Mouse (Mus musculus) ES-E14 (cell line): ENCODE results near the gene Ccr10. TPM values are rescaled to one million over a fixed set of nuclear protein-coding genes. Genes with fewer than 3 reads are reported as not detected.
A peak's percentile ranks its signal among the peaks of the same experiment; 100 is the strongest.

Experiments
- DNase-seq: peaks from one replicate; pipeline ENCODE4 v3.0.0-alpha.2; 2013; ENCODE audit warnings: low read depth, low spot score
- H3K27ac ChIP-seq: 2 replicates; pipeline ENCODE4 v1.5.1; 2012; ENCODE audit warnings: low read depth, mild to moderate bottlenecking, low read length, moderate library complexity, mixed read lengths; ENCODE audit not compliant: poor library complexity, insufficient read depth, severe bottlenecking
- H3K36me3 ChIP-seq: 2 replicates; pipeline ENCODE4 v1.6.1; 2012; ENCODE audit warnings: mild to moderate bottlenecking, low read length, moderate library complexity, mixed read lengths; ENCODE audit not compliant: control insufficient read depth, poor library complexity, insufficient read depth, severe bottlenecking
- H3K4me1 ChIP-seq, 2 experiments: fragments of 150-350 bp in 1 of 2; sonication (generic) in 1 of 2; 2 replicates each; pipeline ENCODE4 v1.6.1; 2012; ENCODE audit warnings: low read length in 2 of 2, mild to moderate bottlenecking in 1 of 2, mixed read lengths in 1 of 2; ENCODE audit not compliant: control insufficient read depth in 2 of 2, insufficient read depth in 2 of 2, poor library complexity in 1 of 2
- H3K4me3 ChIP-seq, 2 experiments: fragments of 150-350 bp in 1 of 2; sonication (generic) in 1 of 2; 2 replicates each; pipeline ENCODE4 v1.5.1; 2012; ENCODE audit warnings: low read length in 2 of 2, low read depth in 1 of 2, mild to moderate bottlenecking in 1 of 2, mixed read lengths in 1 of 2; ENCODE audit not compliant: insufficient read depth in 1 of 2, poor library complexity in 1 of 2, severe bottlenecking in 1 of 2
- H3K9ac ChIP-seq: 2 replicates; pipeline ENCODE4 v1.6.1; 2012; ENCODE audit warnings: low read depth, mild to moderate bottlenecking, low read length, mixed read lengths; ENCODE audit not compliant: poor library complexity, insufficient read depth, severe bottlenecking
- H3K9me3 ChIP-seq: fragments of 150-350 bp; sonication (generic); 2 replicates; pipeline ENCODE4 v1.6.1; 2012; ENCODE audit warnings: low read depth, mild to moderate bottlenecking, low read length; ENCODE audit not compliant: control insufficient read depth, insufficient read depth
- CHD2 ChIP-seq: IDR thresholded peaks from 2 replicates; pipeline ENCODE4 v1.6.1; 2014; ENCODE audit warnings: mild to moderate bottlenecking, low read depth, low read length, inconsistent platforms
- HCFC1 ChIP-seq: IDR thresholded peaks from 2 replicates; pipeline ENCODE4 v1.6.1; 2012; ENCODE audit warnings: low read length, inconsistent platforms, borderline replicate concordance; ENCODE audit not compliant: insufficient read depth
- MAFK ChIP-seq: IDR thresholded peaks from 2 replicates; pipeline ENCODE4 v1.6.1; 2014; ENCODE audit warnings: mild to moderate bottlenecking, low read depth, low read length, inconsistent platforms; ENCODE audit not compliant: insufficient read depth
- ZC3H11A ChIP-seq: IDR thresholded peaks from 2 replicates; pipeline ENCODE4 v1.6.1; 2012; ENCODE audit warnings: low read depth, mild to moderate bottlenecking, inconsistent platforms, low read length, borderline replicate concordance
- ZNF384 ChIP-seq: IDR thresholded peaks from 2 replicates; pipeline ENCODE4 v1.6.1; 2012; ENCODE audit warnings: low read depth, low read length, inconsistent platforms
- in situ Hi-C, 2 experiments: fragments of 600-800 bp; cut with MboI; formaldehyde crosslinking; loops; one replicate each; pipeline ENCODE4 v1.15.1; 2025; ENCODE audit warnings: low sequenced_read_pairs in 2 of 2, inconsistent platforms in 1 of 2; ENCODE audit not compliant: unreplicated experiment in 2 of 2
- total RNA-seq: library from RNA; depleted of rRNA; stranded (reverse); fragments of 300-350 nt; gene quantifications from 2 replicates; pipeline ENCODE4 v1.2.3, GENCODE M21; 2012

Ccr10 gene
- total RNA-seq, 1 experiment, result 0.31 TPM

GRCm38 (mm10) chr11:101149178-101150105, 25.8 kb downstream of the Ccr10 start:
- Histone ChIP-seq H3K4me3 (no peak overlapping the region), H3K36me3 (no peaks in the 10 kb centered on the region), H3K4me1 (peaks cover 1 to 4% of the 10 kb centered on the region in 2 experiments; a peak in 2 of 4 replicates), H3K9me3 (no peaks in the 10 kb centered on the region), H3K9ac (no peak overlapping the region), H3K27ac (no peak overlapping the region)
- no peak for DNase-seq
- in situ Hi-C loops, result no loop called here
- no peak for TF ChIP-seq CHD2
- no peak for TF ChIP-seq HCFC1
- no peak for TF ChIP-seq ZNF384
- no peak for TF ChIP-seq ZC3H11A
- no peak for TF ChIP-seq MAFK

DNA sequence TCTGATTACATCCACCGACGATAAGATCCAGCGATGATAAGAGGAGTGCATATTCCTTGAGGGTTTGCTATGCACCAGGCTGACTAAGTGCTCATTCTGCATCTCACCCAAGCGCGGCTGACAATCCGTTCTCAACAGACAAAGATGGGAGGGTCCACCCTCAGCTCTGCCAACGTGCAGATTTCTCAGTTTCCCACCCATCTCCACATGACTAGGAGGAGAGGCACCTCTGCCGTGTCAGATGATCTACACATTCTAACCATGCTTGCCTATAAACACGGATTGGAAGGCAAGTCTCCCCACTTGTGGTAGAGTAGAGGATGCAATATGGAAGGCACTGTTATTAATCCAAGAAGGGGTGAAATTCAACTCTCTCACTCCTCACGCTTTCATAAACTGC, 26.5 kb downstream of the Ccr10 start:
- H3K9ac ChIP-seq, result no peak overlapping the region
- TF ChIP-seq CHD2 (no peak), HCFC1 (no peak), MAFK (no peak), ZNF384 (no peak), ZC3H11A (no peak)
- no peaks in the 10 kb centered on the region for H3K36me3 ChIP-seq
- DNase-seq, result no peak
- no peak overlapping the region for H3K4me3 ChIP-seq
- in situ Hi-C loops, result no loop called here
- H3K4me1 ChIP-seq, result peaks cover 1 to 4% of the 10 kb centered on the region in 2 experiments; a peak in 2 of 4 replicates
- H3K27ac ChIP-seq, result no peak overlapping the region
- H3K9me3 ChIP-seq, result no peaks in the 10 kb centered on the region

DNA sequence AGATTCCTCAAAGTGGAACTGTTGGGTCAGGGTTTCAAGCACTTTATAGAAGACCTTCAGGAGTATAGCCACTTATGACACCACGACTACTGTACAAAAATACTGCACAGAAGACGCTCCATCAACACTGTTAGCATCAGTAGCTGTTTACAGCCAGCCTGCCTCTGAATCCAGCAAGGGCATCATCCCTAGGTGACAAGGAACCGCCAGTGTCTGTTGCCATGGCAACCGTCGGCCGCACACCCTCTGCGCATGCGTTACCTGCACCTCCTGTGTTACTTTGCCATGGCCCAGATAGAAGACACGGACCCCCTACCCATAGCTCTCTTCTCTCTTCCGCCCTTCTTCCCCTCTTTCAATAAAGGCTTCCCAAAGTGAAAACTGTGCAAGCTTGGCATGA, 28.9 kb downstream of the Ccr10 start:
- TF ChIP-seq ZC3H11A (no peak), HCFC1 (no peak), MAFK (no peak), ZNF384 (no peak), CHD2 (no peak)
- Histone ChIP-seq H3K4me3 (no peak overlapping the region), H3K9me3 (no peaks in the 10 kb centered on the region), H3K4me1 (peaks cover 1 to 9% of the 10 kb centered on the region in 2 experiments; a peak in 2 of 4 replicates), H3K9ac (no peak overlapping the region), H3K27ac (no peak overlapping the region), H3K36me3 (no peaks in the 10 kb centered on the region)
- in situ Hi-C loops, result no loop called here
- no peak for DNase-seq

GRCm38 (mm10) chr11:101143338-101144225, 31.7 kb downstream of the Ccr10 start:
- Histone ChIP-seq H3K4me1 (peaks cover 2 to 12% of the 10 kb centered on the region in 2 experiments; a peak in 1 of 4 replicates), H3K4me3 (no peak overlapping the region), H3K9me3 (no peaks in the 10 kb centered on the region), H3K27ac (peak overlapping the region; percentile 42; the same call in 1 of the 2 replicates), H3K9ac (no peak overlapping the region; the same call in 1 of the 2 replicates), H3K36me3 (no peaks in the 10 kb centered on the region)
- no peak for DNase-seq
- TF ChIP-seq ZNF384 (peak; percentile 45; the same call in 1 of the 2 replicates), CHD2 (no peak)
- in situ Hi-C loops, result no loop called here
